ENCODE assay signal across 7 mouse cellular contexts in genomic region chr13:53447609-53448008, GRCm38 (mm10). TPM values are rescaled to one million over a fixed set of nuclear protein-coding genes. Genes with fewer than 3 reads are reported as not detected.
DNase-seq lines count a peak whose midpoint lies in the region; TF ChIP-seq lines count a peak whose summit lies in the region.

No protein-coding gene starts in this region.

- TF ChIP-seq CTCF in left cerebral cortex, adult 2 months (IDR thresholded peaks at IDR 0.05), result peak; percentile 34

- intact Hi-C loops in left cerebral cortex, adult 2 months (cut with DNase I), result no loop called here

- H3K4me3 ChIP-seq in left cerebral cortex, adult 2 months, result no peak overlapping the region

- DNase-seq in left cerebral cortex, adult 2 months (ENCODE audit: extremely low spot score in 1 of 2, low spot score in 2 of 2), result no peak
- DNase-seq in left cerebral cortex, adult 9 months (ENCODE audit: low spot score in 2 of 2), result no peak
- DNase-seq in R1 (ENCODE audit: low read depth, low spot score), result peak; percentile 80
- peak; percentile 66 for DNase-seq in embryo, embryonic 11 days
- DNase-seq in lung, postnatal 36 days, result peak; percentile 39
- DNase-seq in cerebellum, adult 8-10 months, result no peak
- DNase-seq in layer of hippocampus, postnatal 36 days, result no peak

- no peak overlapping the region for H3K27ac ChIP-seq in left cerebral cortex, adult 2 months

RNA-seq across cellular contexts. Expression of gene Msx2, which starts 25.3 kb away (rescaled TPM):
- total RNA-seq in left cerebral cortex, adult 2 months (2021), result under 1 TPM; 0.23 to 0.50 TPM
- total RNA-seq in layer of hippocampus, postnatal 36 days (2021), result under 1 TPM; 0.55 to 0.66 TPM

Comparison
In these comparisons a context has a peak if more than half of its experiments do, and no peak if none do; other contexts are left out.
1. DNase-seq: peak in R1 (single experiment), embryo, embryonic 11 days (single experiment) and lung, postnatal 36 days (single experiment); none in left cerebral cortex, adult 2 months (0 of 2), left cerebral cortex, adult 9 months (0 of 2), cerebellum, adult 8-10 months (single experiment) and layer of hippocampus, postnatal 36 days (0 of 2).